Mouse (Mus musculus) C2C12 (cell line): Measurements from ENCODE around the gene Lpp.

ENCODE experiments used
- CEBPB ChIP-seq: IDR thresholded peaks from one replicate; pipeline ENCODE4 v1.6.1; 2011; ENCODE audit warnings: low read depth, mild to moderate bottlenecking, control low read depth, moderate library complexity
- CTCF ChIP-seq: IDR thresholded peaks from one replicate; pipeline ENCODE4 v1.5.1; 2011; ENCODE audit not compliant: control insufficient read depth, insufficient read depth, insufficient read length
- MYOD1 ChIP-seq: IDR thresholded peaks from one replicate; pipeline ENCODE4 v1.6.1; 2011; ENCODE audit warnings: low read depth; ENCODE audit not compliant: control insufficient read depth, insufficient read length
- USF1 ChIP-seq: IDR thresholded peaks from one replicate; pipeline ENCODE4 v1.6.1; 2011; ENCODE audit warnings: low read depth, mild to moderate bottlenecking, control low read depth, moderate library complexity

DNA sequence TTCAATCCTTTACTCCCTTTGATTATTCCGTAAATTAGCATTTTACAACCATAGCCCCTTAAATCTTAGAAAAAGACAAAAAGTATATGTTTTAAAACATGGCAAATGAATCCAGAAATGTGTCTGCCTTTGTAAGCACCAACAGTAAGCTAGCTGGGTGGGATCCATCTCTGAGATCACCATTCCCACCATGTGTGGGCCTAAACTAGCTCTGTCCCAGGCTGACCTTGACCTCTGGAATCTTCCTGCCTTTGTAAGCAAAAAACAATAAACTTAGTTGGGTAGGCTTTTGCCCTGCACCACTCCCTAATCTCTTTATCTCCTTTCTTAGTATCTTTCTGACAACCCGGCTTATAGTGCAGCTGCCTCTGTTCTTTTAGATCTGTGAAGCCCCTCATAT, 13.2 kb downstream of the Lpp start:
- TF ChIP-seq CTCF, result no peak
- TF ChIP-seq MYOD1, result no peak
- TF ChIP-seq USF1, result no peak
- no peak for TF ChIP-seq CEBPB
